Mouse (Mus musculus) neural tube, embryonic 12.5 days (tissue): Measurements from ENCODE around the gene Kcnma1. TPM values are rescaled to one million over a fixed set of nuclear protein-coding genes. Genes with fewer than 3 reads are reported as not detected.
A peak's percentile ranks its signal among the peaks of the same experiment; 100 is the strongest.

ENCODE experiments used
- ATAC-seq: fragments of 200-750 bp; cut with Nextera tagmentation; 2 replicates; pipeline ENCODE4 v1.8.0; 2017; ENCODE audit warnings: low read depth, mild to moderate bottlenecking, moderate TSS enrichment, moderate library complexity; ENCODE audit not compliant: low FRiP score
- H3K27ac ChIP-seq: fragments of 300-500 bp; sonication (generic); 2 replicates; pipeline ENCODE4 v1.5.1; 2016
- H3K27me3 ChIP-seq: fragments of 300-500 bp; sonication (generic); replicated peaks from 2 replicates; pipeline ENCODE4 v1.6.1; 2016; ENCODE audit warnings: mild to moderate bottlenecking
- H3K36me3 ChIP-seq: fragments of 300-500 bp; sonication (generic); 2 replicates; pipeline ENCODE4 v1.6.1; 2016; ENCODE audit warnings: mild to moderate bottlenecking
- H3K4me1 ChIP-seq: fragments of 300-500 bp; sonication (generic); 2 replicates; pipeline ENCODE4 v1.6.1; 2016
- H3K4me2 ChIP-seq: fragments of 300-500 bp; sonication (generic); replicated peaks from 2 replicates; pipeline ENCODE4 v1.6.1; 2016; ENCODE audit warnings: mild to moderate bottlenecking
- H3K4me3 ChIP-seq: fragments of 300-500 bp; sonication (generic); 2 replicates; pipeline ENCODE4 v1.5.1; 2016
- H3K9ac ChIP-seq: fragments of 300-500 bp; sonication (generic); 2 replicates; pipeline ENCODE4 v1.6.1; 2016; ENCODE audit warnings: mild to moderate bottlenecking
- H3K9me3 ChIP-seq: fragments of 300-500 bp; sonication (generic); 2 replicates; pipeline ENCODE4 v1.6.1; 2016; ENCODE audit warnings: mild to moderate bottlenecking
- WGBS: fragments of 180-500 bp; shearing (Covaris S2); methylation state at CpG from one replicate; pipeline ENCODE4 v1.1.7; 2016; 5-methylcytosine and 5-hydroxymethylcytosine counted together
- polyA plus RNA-seq: library from polyadenylated mRNA; unstranded; fragments of >200 nt; fragmentation: Nextera tagmentation; extraction: Ambion mirVana; gene quantifications from 2 replicates; pipeline ENCODE4 v1.2.1, GENCODE M21; 2016

The Kcnma1 gene
- polyA plus RNA-seq, 1 experiment from 2014 or later: 6.5 TPM

DNA sequence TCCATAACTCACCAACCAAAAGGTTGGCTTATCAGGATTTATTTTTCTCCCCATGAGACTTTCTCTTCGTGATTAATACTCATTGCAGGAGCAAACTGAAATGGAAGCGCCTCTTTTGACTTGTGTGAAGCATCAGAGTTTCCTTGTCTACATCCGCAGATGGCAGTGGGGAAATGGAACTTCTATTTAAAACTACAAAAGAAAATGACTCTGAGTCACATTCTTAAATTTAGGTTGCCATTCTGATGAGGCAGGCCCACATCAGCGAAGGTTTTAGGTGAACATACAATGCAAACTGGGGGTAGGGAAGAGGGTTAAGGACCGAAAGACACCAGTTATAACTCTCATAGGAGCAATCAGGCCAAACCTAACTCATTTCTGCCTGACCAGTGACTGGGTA, 419.7 kb downstream of the Kcnma1 start:
- 60% methylated on average over 5 of the region's 5 CpGs for WGBS
- H3K27ac ChIP-seq: no peak overlapping the region
- no peaks in the 10 kb centered on the region for H3K27me3 ChIP-seq
- H3K4me1 ChIP-seq: peaks cover 8% of the 10 kb centered on the region
- ATAC-seq: no peak
- no peak overlapping the region for H3K4me3 ChIP-seq
- H3K9me3 ChIP-seq: no peaks in the 10 kb centered on the region
- no peaks in the 10 kb centered on the region for H3K36me3 ChIP-seq
- H3K9ac ChIP-seq: no peak overlapping the region
- H3K4me2 ChIP-seq: no peak overlapping the region

DNA sequence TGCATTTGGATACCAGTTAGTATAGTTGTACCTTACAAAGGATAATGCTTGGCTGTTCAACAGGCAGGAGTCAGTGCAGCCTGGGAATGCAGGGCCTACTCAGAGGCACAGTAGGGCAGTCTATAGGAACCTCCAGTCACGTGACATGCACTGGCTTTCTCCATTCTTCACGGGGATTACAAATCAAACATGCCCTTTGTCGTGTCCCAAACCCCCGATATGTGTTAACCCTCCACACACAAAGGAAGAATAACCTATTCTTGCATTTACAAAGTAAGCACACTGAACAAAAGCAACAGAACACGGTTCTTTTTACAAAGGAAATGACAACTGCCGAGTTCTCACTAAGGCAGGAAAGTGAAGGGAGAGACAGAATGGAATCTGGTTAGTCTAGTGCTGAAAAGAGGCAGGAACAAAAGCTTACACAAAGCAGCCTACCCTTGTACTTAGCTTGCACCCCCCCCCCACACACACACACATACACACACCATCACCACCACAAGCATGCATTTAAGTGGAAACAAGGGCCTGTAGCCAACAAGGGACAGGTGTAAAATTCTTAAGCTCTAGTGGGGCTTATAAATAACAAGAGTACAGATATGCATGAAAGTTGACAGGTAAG, 421.4 kb downstream of the Kcnma1 start:
- Histone ChIP-seq H3K36me3 (no peaks in the 10 kb centered on the region), H3K4me1 (peaks cover 8% of the 10 kb centered on the region), H3K9me3 (no peaks in the 10 kb centered on the region), H3K27me3 (no peaks in the 10 kb centered on the region), H3K9ac (0 out of 2 replicates have a peak overlapping the region, but pooled peaks have one; percentile 5), H3K4me2 (no peak overlapping the region), H3K4me3 (no peak overlapping the region), H3K27ac (no peak overlapping the region)
- 24% methylated on average over 6 of the region's 6 CpGs for WGBS
- ATAC-seq: no peak

DNA sequence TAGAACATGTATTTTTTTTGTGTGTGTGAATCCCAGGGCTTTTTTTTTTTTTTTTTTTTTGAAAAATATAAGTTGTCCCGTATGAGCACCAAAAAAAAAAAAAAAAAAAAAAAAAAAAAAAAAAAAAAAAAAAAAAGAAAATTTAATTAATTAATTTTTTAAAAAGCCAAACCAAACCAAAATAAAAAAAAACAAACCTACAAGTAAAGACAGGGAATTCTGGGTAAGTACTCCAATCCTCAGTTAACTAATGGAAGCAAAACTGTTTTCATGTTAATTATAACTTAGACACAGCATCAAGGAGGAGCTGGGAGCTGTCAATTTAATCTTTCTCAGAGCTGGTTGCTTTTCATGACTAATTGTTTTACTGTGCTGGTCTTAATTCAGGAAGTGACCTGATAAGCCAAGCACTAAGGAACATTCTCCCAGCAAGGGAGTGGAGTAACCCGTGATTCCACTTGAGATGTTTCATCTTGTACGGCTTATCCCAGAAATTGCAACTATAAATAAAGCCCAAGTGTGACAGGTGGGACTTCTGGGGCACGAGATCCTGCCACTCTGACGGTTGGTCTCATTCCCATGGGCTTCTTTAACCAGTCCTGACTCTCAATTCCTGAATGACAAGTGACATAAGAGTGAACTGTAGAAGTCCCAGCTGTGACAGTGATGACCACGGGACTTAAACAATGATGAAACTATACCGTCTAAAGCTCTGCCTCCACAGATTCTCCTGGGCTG, 424.4 kb downstream of the Kcnma1 start:
- no peaks in the 10 kb centered on the region for H3K36me3 ChIP-seq
- ATAC-seq: no peak

GRCm38 (mm10) chr14:23587451-23587850, 426.8 kb downstream of the Kcnma1 start:
- H3K27ac ChIP-seq: no peak overlapping the region
- H3K36me3 ChIP-seq: no peaks in the 10 kb centered on the region
- H3K4me2 ChIP-seq: no peak overlapping the region
- no peaks in the 10 kb centered on the region for H3K9me3 ChIP-seq
- ATAC-seq: no peak
- H3K9ac ChIP-seq: no peak overlapping the region
- peaks cover under 1% of the 10 kb centered on the region; the same call in 1 of the 2 replicates for H3K4me1 ChIP-seq
- H3K4me3 ChIP-seq: no peak overlapping the region
- no peaks in the 10 kb centered on the region for H3K27me3 ChIP-seq
- 91% methylated on average over 9 of the region's 9 CpGs for WGBS

More for the DNA sequence above, 424.4 kb downstream of the Kcnma1 start:
- H3K4me3 ChIP-seq: no peak overlapping the region
- WGBS: 55% methylated on average over 7 of the region's 7 CpGs
- H3K9me3 ChIP-seq: no peaks in the 10 kb centered on the region
- no peak overlapping the region for H3K9ac ChIP-seq
- H3K4me2 ChIP-seq: no peak overlapping the region
- no peaks in the 10 kb centered on the region for H3K27me3 ChIP-seq
- peaks cover 8% of the 10 kb centered on the region for H3K4me1 ChIP-seq
- no peak overlapping the region for H3K27ac ChIP-seq

GRCm38 (mm10) chr14:23583235-23583634, 431.1 kb downstream of the Kcnma1 start:
- no peak; the same call in 1 of the 2 replicates for ATAC-seq
- H3K27me3 ChIP-seq: no peaks in the 10 kb centered on the region
- no peaks in the 10 kb centered on the region for H3K9me3 ChIP-seq
- no peaks in the 10 kb centered on the region for H3K36me3 ChIP-seq
- H3K4me2 ChIP-seq: no peak overlapping the region
- no peak overlapping the region for H3K4me3 ChIP-seq
- WGBS: 26% methylated on average over 2 of the region's 2 CpGs
- H3K4me1 ChIP-seq: no peaks in the 10 kb centered on the region
- no peak overlapping the region for H3K9ac ChIP-seq
- no peak overlapping the region for H3K27ac ChIP-seq

GRCm38 (mm10) chr14:23581282-23581681, 433.0 kb downstream of the Kcnma1 start:
- Histone ChIP-seq H3K4me1 (no peaks in the 10 kb centered on the region), H3K4me3 (no peak overlapping the region), H3K27ac (no peak overlapping the region), H3K9ac (no peak overlapping the region), H3K4me2 (no peak overlapping the region), H3K9me3 (no peaks in the 10 kb centered on the region), H3K27me3 (no peaks in the 10 kb centered on the region), H3K36me3 (no peaks in the 10 kb centered on the region)
- ATAC-seq: no peak
- WGBS: 75% methylated on average over 3 of the region's 3 CpGs

DNA sequence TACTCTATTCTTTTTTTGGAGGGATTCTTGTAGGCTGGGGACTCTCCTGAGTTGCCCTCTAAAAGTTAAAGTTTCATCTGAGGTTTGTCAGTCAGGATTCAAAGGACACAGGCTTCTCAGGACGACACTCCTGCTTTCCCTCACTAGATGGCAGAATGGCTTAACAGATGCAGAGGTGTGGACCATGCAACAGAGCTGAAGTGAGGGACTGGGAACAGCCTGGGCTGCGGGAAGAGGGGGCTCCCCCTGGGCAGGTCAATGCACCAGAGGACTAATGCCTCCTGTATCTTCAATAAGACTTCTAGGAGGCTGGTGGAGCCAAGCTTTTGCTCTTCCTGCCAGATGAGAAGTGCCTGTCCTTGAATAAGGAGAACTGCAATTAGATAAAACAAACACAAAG, 438.3 kb downstream of the Kcnma1 start:
- Histone ChIP-seq H3K4me3 (no peak overlapping the region), H3K9me3 (no peaks in the 10 kb centered on the region), H3K27me3 (no peaks in the 10 kb centered on the region), H3K36me3 (no peaks in the 10 kb centered on the region), H3K4me1 (no peaks in the 10 kb centered on the region), H3K9ac (no peak overlapping the region), H3K4me2 (no peak overlapping the region), H3K27ac (no peak overlapping the region)
- WGBS: 7% methylated on average over 2 of the region's 2 CpGs
- no peak for ATAC-seq

GRCm38 (mm10) chr14:23574136-23574535, 440.2 kb downstream of the Kcnma1 start:
- 67% methylated on average over 4 of the region's 4 CpGs for WGBS
- no peak overlapping the region for H3K27ac ChIP-seq
- no peak overlapping the region for H3K4me3 ChIP-seq
- no peaks in the 10 kb centered on the region for H3K36me3 ChIP-seq
- H3K9me3 ChIP-seq: no peaks in the 10 kb centered on the region
- no peak overlapping the region for H3K9ac ChIP-seq
- H3K4me2 ChIP-seq: no peak overlapping the region
- ATAC-seq: no peak
- no peaks in the 10 kb centered on the region for H3K4me1 ChIP-seq
- no peaks in the 10 kb centered on the region for H3K27me3 ChIP-seq

- Histone ChIP-seq H3K27ac (no peak overlapping the region), H3K9me3 (no peaks in the 10 kb centered on the region), H3K4me2 (no peak overlapping the region), H3K4me3 (no peak overlapping the region), H3K9ac (no peak overlapping the region), H3K4me1 (no peaks in the 10 kb centered on the region), H3K36me3 (no peaks in the 10 kb centered on the region), H3K27me3 (no peaks in the 10 kb centered on the region)
- WGBS: 62% methylated on average over 3 of the region's 3 CpGs
- no peak for ATAC-seq
Measured at GRCm38 (mm10) chr14:23573385-23573784, 440.9 kb downstream of the Kcnma1 start.

- H3K27me3 ChIP-seq: no peaks in the 10 kb centered on the region
- H3K4me3 ChIP-seq: no peak overlapping the region
- no peak overlapping the region for H3K27ac ChIP-seq
- no peak for ATAC-seq
- H3K4me1 ChIP-seq: no peaks in the 10 kb centered on the region
- whole genome bisulfite sequencing: 54% methylated on average over 1 of the region's 1 CpGs
- no peak overlapping the region for H3K9ac ChIP-seq
- H3K36me3 ChIP-seq: no peaks in the 10 kb centered on the region
- H3K4me2 ChIP-seq: no peak overlapping the region
- H3K9me3 ChIP-seq: no peaks in the 10 kb centered on the region
Measured at GRCm38 (mm10) chr14:23572778-23573177, 441.5 kb downstream of the Kcnma1 start.

GRCm38 (mm10) chr14:23570251-23570650, 444.0 kb downstream of the Kcnma1 start:
- Histone ChIP-seq H3K36me3 (no peaks in the 10 kb centered on the region), H3K4me3 (no peak overlapping the region), H3K9ac (no peak overlapping the region), H3K9me3 (no peaks in the 10 kb centered on the region), H3K27ac (no peak overlapping the region), H3K4me2 (no peak overlapping the region), H3K27me3 (no peaks in the 10 kb centered on the region), H3K4me1 (no peaks in the 10 kb centered on the region)
- ATAC-seq: no peak
- WGBS: 79% methylated on average over 1 of the region's 1 CpGs

GRCm38 (mm10) chr14:23565931-23566330, 448.4 kb downstream of the Kcnma1 start:
- WGBS: 92% methylated on average over 3 of the region's 3 CpGs
- no peak for ATAC-seq
- Histone ChIP-seq H3K27me3 (no peaks in the 10 kb centered on the region), H3K4me3 (no peak overlapping the region), H3K9ac (no peak overlapping the region), H3K9me3 (no peaks in the 10 kb centered on the region), H3K4me1 (no peaks in the 10 kb centered on the region), H3K36me3 (no peaks in the 10 kb centered on the region), H3K27ac (no peak overlapping the region), H3K4me2 (no peak overlapping the region)

DNA sequence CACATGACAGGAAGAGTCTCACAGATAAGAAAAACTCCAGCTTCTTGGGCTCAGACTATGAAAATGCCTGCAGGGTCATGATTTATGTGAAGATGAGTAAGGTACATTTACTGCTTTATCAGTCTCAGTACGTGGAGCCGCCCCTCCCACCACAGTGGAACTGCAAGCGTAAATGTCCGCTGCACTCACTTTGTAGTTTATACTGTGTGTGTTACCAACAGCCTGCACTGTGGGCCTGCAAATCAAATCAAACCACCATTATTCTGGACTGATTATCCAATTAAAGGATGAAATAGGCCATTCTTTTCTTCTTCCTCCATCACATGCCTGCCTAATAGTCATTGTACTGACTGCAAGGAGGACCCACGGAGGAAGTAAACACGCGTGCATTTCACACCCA, 449.8 kb downstream of the Kcnma1 start:
- Histone ChIP-seq H3K36me3 (no peaks in the 10 kb centered on the region), H3K4me2 (no peak overlapping the region), H3K4me1 (no peaks in the 10 kb centered on the region), H3K27me3 (no peaks in the 10 kb centered on the region), H3K9me3 (no peaks in the 10 kb centered on the region), H3K27ac (no peak overlapping the region), H3K4me3 (no peak overlapping the region), H3K9ac (no peak overlapping the region)
- 46% methylated on average over 7 of the region's 7 CpGs for WGBS
- no peak for ATAC-seq
